Mouse (Mus musculus) liver, adult 2 months (tissue): ENCODE measurements at regions not wholly inside any gene's neighbourhood (a gene's known extent, or its start where the extent isn't known, plus 50 kb on each side); places are given as distances from the start of the nearest gene placed in this dataset.

ENCODE experiments used
- CTCF ChIP-seq: fragments of 200-500 bp; IDR thresholded peaks from 2 replicates; pipeline ENCODE4 v1.5.1; 2011; ENCODE audit warnings: low read depth, low read length, control low read depth
- POLR2A ChIP-seq: fragments of 200-500 bp; IDR thresholded peaks from 2 replicates; pipeline ENCODE4 v1.6.1; 2011; ENCODE audit warnings: low read length, control low read depth; ENCODE audit not compliant: insufficient read depth; ENCODE audit errors: extremely low read depth

- TF ChIP-seq CTCF, result no peak
- TF ChIP-seq POLR2A, result no peak
These were observed 773.4 kb upstream of the Adarb2 start for GRCm38 (mm10) chr13:7429271-7429670.
